Mouse (Mus musculus): ENCODE data around the gene Rasl11b. TPM values are rescaled to one million over a fixed set of nuclear protein-coding genes. Genes with fewer than 3 reads are reported as not detected.

Rasl11b gene
- total RNA-seq, 2 experiments from 2014 or later: 44.4 to 48.5 TPM

DNA sequence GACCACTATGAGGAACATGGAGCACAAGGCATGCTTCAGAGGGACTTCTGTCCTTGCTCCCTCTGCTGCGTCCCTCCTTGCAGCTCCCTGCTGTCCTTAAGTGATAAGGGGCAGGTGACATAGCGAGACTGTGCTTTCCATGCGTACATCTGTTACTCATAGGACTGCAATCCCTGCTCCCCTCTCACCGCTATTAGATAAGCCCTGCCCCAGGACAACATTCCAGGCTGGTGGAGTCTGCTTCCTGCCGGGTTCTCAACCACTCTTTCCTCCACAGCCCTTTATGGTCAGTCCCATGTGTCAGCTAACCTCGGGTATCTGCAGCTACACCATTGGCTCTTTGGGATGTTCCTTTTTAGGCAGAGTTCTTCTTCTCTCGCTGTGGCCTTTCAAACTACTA, 13.4 kb downstream of the Rasl11b start:
- no peak for DNase-seq (ENCODE audit: low spot score in 2 of 2)

DNA sequence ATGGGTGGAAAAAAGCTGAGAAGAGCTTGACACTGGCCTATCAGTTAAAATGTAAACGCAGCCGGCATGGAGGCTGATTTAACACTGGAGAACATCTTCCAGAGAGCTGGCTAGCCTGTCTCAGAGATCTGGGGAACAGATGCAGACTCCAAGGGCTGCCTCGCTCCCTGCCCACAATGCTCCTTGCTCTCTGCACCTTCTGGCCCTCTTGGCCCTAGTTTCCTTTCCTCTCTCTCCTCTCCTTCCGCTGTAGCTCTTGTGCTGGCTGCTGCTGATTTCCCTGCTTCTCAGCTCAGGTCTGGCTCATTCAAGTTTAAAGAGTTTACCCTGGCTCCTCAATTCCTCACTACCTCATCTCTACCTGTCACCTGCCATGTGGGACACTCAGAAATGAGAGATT, 14.6 kb downstream of the Rasl11b start:
- no peak for DNase-seq (ENCODE audit: low spot score in 2 of 2)

DNA sequence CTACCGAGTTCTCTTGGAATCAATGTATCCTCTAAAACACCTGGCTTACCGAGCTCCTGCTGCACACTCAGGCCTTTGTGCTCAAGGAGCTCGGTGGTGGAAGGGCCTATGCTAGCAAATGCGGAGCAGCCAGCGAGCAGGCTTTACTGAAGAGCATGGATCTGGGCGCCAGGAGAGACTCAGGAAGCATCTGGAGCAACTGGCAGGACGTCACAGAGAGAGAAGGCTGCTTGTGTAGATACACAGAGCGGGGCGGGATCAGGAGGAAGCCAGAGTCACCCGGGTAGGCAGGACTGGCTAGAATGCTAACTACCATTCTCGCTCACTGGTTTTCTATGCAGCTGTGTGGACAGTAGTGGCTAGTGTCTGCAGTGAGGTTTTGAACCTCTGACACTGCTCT, 16.3 kb downstream of the Rasl11b start:
- no peak for DNase-seq (ENCODE audit: low spot score in 2 of 2)

DNA sequence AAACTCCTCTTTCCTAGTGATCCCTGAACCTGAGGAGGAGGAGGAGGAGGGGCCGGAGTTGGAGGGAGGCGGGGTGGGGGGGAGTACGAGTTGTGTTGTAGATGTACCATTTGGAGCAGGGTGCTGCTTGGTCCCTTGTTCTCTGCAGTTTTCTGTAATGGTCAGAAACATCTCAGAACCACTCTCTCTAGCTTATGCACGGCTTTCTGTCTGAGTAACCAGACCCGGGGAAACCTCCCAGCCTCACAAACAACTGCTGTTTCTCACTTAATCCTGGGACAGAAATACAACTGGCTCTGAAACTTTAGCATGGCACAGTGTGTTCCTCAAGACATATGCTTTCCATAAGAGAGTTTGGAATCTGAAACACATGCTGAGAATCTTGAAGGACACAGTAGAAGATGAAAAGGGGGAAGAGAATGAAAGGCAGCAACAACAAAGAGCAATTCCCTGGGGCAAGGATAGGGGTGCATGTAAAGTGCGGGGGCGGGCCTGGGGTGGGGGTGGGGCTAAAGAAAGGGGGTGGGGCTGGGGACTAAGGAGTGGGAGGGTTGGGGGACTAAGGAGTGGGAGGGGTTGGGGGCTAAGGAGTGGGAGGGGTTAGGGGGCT, 19.5 kb downstream of the Rasl11b start:
- DNase-seq (ENCODE audit: low spot score in 2 of 2): no peak

- DNase-seq (ENCODE audit: low spot score in 2 of 2): no peak
These were observed 20.0 kb downstream of the Rasl11b start for GRCm38 (mm10) chr5:74215125-74215524.

DNA sequence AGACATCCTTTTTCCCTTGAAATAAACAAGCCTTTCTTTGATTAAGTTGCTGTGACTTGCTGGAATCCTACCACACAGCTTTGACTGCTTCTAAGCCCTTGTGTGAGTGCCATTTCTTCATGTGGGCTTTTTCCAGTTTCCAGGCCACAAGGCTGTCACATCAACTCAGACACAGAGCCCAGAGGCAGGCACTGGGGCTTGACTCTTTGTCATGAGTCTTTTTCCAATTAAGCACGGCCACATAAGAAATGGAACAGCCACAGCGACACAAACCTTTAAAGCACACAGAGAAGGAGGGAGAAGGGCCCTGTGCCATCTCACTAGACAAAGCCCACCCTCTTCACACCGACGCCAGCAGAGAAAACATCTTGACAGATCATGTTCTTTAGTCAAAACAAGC, 23.4 kb downstream of the Rasl11b start:
- DNase-seq (ENCODE audit: low spot score in 2 of 2): no peak

GRCm38 (mm10) chr5:74222626-74223025, 27.5 kb downstream of the Rasl11b start:
- DNase-seq (ENCODE audit: low spot score in 2 of 2): no peak

DNA sequence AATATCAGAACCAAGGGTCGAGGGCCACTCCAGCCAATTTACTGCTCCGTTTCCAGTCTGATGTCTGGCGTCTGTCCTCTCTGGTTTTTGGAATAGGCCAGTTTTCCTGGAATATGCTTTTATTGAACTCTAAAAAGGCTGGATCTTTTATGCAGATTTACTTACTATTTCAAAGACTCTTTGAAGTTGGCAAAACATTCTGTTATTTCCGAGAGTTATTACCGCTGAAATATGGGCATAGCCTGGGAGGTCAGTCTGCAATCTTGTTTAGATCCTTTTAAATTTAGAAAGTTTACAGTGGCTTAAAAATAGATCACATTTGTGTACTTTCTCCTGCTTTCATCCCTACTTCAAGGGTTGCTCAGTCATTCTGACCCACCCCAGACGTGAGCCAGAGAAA, 29.4 kb downstream of the Rasl11b start:
- DNase-seq (ENCODE audit: low spot score in 2 of 2): no peak

DNA sequence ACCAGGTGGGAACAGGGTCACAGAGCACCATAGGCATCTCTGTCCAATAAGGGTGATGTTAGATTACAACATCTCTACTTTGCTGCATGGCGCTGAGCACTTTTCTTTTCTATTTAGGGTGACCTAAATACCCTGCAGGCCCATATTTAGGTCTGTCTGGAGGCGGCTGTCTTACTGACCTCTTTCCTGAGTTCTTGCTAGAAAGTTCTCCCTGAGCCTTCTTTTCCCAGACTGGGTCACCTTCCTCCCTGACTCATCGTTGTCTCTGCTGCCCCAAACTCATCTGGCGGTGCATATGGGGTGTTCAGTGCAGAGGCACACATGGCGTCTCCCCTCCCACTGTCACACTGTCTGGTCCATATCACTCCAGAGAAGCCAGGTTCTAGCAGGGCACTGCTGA, 31.1 kb downstream of the Rasl11b start:
- no peak for DNase-seq (ENCODE audit: low spot score in 2 of 2)

DNA sequence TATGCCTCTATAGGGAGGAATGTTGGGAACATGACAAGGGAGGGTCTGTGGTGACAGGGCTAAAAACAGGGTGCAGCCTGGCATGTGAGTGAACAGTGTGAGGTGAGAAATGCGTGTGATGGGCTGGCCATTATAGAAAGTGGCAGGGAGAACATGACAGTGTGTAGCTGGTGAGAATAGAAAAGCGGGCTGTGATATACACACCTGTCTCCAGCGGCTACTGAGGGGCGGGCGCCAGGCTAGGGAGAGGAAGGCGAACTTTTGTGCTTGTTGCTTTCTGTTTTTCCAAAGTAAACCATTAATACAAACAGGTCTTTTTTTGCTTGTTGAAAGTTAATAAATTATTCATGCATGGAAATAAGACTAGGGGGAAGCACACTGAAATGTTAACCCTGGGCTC, 32.3 kb downstream of the Rasl11b start:
- no peak for DNase-seq (ENCODE audit: low spot score in 2 of 2)

DNA sequence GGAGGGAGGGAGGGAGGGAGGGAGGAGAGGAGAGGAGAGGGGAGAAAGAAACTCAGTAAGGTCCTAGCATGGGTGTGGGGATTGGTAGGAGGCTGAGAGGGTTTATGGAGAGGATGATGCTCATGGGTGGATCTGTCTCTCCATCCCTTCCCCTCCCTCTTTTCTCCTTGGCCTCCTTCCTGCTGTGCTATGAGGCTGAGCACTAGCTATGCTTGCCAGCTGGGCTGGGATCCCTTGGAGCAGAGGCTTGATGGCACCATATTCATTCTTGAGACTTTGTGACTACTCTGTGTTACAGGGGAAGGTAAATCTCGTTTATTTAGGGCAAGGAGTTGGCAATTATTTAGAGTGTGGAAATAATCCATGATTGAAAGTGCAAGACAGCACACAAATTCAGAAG, 33.9 kb downstream of the Rasl11b start:
- DNase-seq (ENCODE audit: low spot score in 2 of 2): no peak

GRCm38 (mm10) chr5:74229775-74230413, 34.8 kb downstream of the Rasl11b start:
- no peak for DNase-seq (ENCODE audit: low spot score in 2 of 2)

DNA sequence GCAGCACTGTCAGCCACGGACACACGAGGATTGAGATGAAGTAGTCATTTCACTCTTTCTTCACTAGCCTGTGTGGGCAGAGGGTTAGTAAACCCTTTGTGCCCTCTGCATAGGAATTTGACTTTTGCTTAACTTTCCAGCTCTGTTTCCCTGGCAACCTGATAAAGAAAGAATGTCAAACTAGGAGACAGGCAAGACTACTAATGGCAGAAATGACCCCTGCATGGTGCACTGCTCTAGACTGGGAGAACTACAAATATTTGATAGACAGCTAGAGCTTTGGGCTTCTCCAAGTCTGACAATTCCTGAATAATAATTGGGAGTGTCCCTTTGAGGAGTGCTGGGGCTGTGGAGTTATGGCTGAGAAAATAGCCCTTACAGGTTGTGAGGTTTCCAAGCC, 35.4 kb downstream of the Rasl11b start:
- no peak for DNase-seq (ENCODE audit: low spot score in 2 of 2)

DNA sequence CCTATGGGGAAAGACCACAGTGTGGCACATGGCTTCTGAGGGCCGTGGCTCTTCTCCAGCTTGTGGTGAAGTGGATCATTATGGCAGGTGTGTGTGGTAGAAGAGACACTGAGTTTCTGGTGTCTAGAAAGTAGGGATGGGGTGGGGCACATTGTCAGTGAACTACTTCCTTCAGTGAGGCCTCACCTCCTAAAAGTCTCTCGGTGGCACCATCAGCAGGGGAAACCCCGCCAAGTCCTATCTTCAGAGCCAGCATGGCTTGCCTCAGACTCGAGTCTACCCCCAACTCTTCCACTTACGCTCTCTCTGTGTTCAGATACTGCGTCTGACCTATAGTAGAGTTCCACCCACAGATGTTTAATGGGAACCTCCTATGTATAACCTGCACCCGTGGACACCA, 38.7 kb downstream of the Rasl11b start:
- no peak for DNase-seq (ENCODE audit: low spot score in 2 of 2)

DNA sequence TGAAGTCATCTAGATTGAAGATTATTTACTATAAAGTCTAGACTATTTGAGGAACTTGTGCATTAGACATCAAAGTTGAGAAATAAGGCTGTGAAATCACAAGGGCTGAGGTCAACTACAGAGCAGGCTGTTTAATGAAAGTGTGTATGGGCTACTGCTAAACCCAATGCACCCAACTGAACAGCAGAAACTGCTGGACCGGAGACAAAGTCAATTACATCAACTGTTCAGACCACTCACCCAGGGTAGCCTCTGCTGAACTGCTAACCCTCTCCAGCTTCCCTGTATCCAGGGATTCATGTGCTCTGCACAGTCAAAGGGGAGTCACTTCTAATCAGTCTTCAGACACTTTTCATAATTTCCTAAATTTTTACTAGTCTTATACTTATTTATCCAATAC, 44.3 kb downstream of the Rasl11b start:
- no peak for DNase-seq (ENCODE audit: low spot score in 2 of 2)

DNA sequence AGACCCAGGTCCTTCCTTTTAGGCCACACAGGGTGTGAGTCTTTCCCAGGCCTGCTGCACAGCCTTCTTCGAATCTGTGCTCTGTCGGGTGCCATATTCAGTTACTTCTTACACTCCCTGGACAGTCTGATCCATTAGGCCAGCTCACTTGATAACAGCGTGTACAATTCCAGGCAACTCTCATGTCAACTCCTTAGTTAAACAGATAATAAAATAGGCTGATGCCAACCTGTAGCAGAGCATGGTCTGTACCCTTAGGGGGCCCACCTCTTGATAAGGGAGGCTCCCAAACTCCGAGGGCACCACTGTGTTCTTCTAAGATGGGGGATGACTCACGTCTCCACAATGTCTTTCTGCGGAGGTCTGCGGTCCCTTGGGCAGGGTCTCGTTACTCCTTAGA, 45.2 kb downstream of the Rasl11b start:
- DNase-seq (ENCODE audit: low spot score in 2 of 2): no peak

GRCm38 (mm10) chr5:74240926-74241680, 46.0 kb downstream of the Rasl11b start:
- no peak for DNase-seq (ENCODE audit: low spot score in 2 of 2)

- DNase-seq (ENCODE audit: low spot score in 2 of 2): no peak
These were observed 47.6 kb downstream of the Rasl11b start for GRCm38 (mm10) chr5:74242654-74243053.

DNA sequence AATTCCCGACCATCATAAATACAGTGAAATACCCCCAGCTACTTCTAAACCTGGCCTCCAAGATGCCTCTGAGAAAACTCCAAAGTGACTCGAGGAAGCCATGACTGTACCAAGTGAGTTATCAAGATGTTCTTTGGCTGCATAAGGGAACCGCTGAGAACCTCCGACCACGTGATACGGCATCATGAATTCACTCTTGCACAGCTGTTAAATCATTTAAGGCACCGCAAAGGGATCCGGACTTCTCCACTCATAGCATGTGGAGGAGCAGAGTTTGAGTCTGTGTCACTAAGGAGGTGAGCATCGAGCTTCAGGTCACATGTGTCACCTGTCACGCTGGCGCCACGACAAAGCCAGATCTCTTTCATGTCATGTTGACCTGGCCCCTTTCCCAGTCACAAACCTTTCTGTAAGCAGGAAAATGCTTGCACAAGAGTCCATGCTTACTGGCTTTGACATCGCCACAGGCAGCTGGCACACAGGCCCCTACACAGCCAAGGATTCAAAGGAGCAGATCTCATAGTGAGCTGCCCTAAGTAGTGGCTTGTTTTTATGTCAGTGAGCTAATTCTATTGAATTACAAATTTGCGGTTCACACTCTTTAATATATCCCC, 49.4 kb downstream of the Rasl11b start:
- DNase-seq (ENCODE audit: low spot score in 2 of 2): no peak

- DNase-seq (ENCODE audit: low spot score in 2 of 2): no peak
These were observed 50.6 kb downstream of the Rasl11b start for GRCm38 (mm10) chr5:74245641-74246145.

DNA sequence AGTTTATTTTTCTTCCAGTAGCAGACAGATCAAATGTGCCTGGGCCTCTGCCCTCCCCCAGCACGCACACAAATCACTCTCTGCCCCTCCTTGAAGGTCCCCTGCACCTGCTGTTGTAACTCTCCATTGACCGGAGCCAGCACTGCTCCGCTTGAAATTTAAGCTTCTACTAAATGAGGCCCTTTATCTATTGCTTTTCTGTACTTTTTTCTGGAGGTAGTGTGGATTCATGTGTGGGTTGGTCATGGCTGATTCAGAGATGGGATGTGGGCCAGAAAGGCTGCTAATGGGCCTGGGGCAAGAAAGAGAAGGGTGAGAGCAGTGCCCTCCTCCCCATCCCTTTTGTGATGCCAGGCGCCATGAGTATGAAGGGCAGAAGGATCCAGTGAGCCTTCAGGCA, 51.4 kb downstream of the Rasl11b start:
- no peak for DNase-seq (ENCODE audit: low spot score in 2 of 2)

- no peak for DNase-seq (ENCODE audit: low spot score in 2 of 2)
These were observed 51.9 kb downstream of the Rasl11b start for GRCm38 (mm10) chr5:74246971-74247370.

All from layer of hippocampus, postnatal 10 days (tissue).